Mouse (Mus musculus) ES-Bruce4 (cell line): ENCODE measurements around the gene Map3k14.

Experiments used
- CTCF ChIP-seq: IDR thresholded peaks from one replicate; pipeline ENCODE4 v1.8.1; 2011; ENCODE audit warnings: low read depth, low read length
- EP300 ChIP-seq: IDR thresholded peaks from 2 replicates; pipeline ENCODE4 v1.6.1; 2011; ENCODE audit warnings: low read depth, low read length; ENCODE audit not compliant: insufficient read depth
- POLR2A ChIP-seq: IDR thresholded peaks from one replicate; pipeline ENCODE4 v1.8.1; 2011; ENCODE audit warnings: low read length; ENCODE audit not compliant: insufficient read depth

- TF ChIP-seq CTCF (no peak), EP300 (no peak), POLR2A (no peak)
Observed at GRCm38 (mm10) chr11:103197340-103197739, 69.9 kb downstream of the Map3k14 start.
